Mouse (Mus musculus): ENCODE results near the gene 1700008O03Rik.

GRCm38 (mm10) chr7:44340226-44340625, 45.4 kb downstream of the 1700008O03Rik start:
- TF ChIP-seq CTCF (IDR thresholded peaks at IDR 0.05; ENCODE audit: control insufficient read depth, insufficient read depth, insufficient replicate concordance, low read depth, low read length), result no peak
- TF ChIP-seq POLR2A (IDR thresholded peaks at IDR 0.05; ENCODE audit: control insufficient read depth, low read depth, low read length), result no peak
